Mouse (Mus musculus) erythroblast, embryonic 14.5 days (primary cell): ENCODE results near the gene Trim2. TPM values are rescaled to one million over a fixed set of nuclear protein-coding genes. Genes with fewer than 3 reads are reported as not detected.

Experiments used
- H3K27me3 ChIP-seq: 2 replicates; pipeline ENCODE4 v1.6.1; 2012; ENCODE audit warnings: inconsistent platforms; ENCODE audit not compliant: control insufficient read depth
- H3K36me3 ChIP-seq: 2 replicates; pipeline ENCODE4 v1.6.1; 2012; ENCODE audit warnings: mild to moderate bottlenecking, inconsistent platforms; ENCODE audit not compliant: control insufficient read depth
- H3K4me1 ChIP-seq: 2 replicates; pipeline ENCODE4 v1.6.1; 2012; ENCODE audit warnings: inconsistent platforms; ENCODE audit not compliant: control insufficient read depth
- H3K4me3 ChIP-seq: replicated peaks from 2 replicates; pipeline ENCODE3; 2012; ENCODE audit warnings: moderate library complexity, mild to moderate bottlenecking, inconsistent platforms
- H3K9me3 ChIP-seq: 2 replicates; pipeline ENCODE4 v1.6.1; 2012; ENCODE audit warnings: low read length, inconsistent platforms, mixed read lengths; ENCODE audit not compliant: control insufficient read depth
- GATA1 ChIP-seq: IDR thresholded peaks from 2 replicates; pipeline ENCODE4 v1.6.1; 2012; ENCODE audit warnings: low read length, inconsistent platforms, mixed read lengths
- TAL1 ChIP-seq: IDR thresholded peaks from 3 replicates; pipeline ENCODE4 v1.6.1; 2012; ENCODE audit warnings: low read length, inconsistent platforms, mixed read lengths
- polyA plus RNA-seq: library from polyadenylated mRNA; stranded (reverse); fragments of >175 nt; gene quantifications from 2 replicates; pipeline ENCODE4 v1.2.3, GENCODE M21; 2012

The Trim2 gene
- polyA plus RNA-seq, 1 experiment: 0.02 TPM

DNA sequence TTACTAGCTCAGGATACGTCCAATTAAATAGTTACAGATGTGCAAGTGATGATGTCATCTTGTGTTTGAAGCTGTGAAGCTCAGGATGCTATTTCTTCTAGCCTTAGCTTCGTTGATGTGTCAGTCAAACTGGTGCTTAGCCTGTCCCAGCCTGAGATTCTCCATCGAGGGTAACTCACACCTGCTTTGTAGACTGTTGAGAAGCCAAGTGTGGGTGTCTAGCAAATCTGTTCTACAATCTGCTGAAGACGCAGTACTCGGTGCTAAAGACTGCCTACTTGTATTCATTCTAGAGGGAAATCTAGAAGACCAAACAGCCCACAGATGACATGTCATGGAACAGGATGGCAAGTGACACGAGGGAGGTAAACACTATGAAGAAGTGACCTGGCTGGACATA, 101.0 kb downstream of the Trim2 start:
- H3K4me3 ChIP-seq: no peak overlapping the region
- no peaks in the 10 kb centered on the region; the same call in 1 of the 2 replicates for H3K36me3 ChIP-seq
- TF ChIP-seq TAL1 (no peak), GATA1 (no peak)
- H3K9me3 ChIP-seq: no peaks in the 10 kb centered on the region
- peaks cover 6% of the 10 kb centered on the region; the same call in 1 of the 2 replicates for H3K27me3 ChIP-seq
- no peaks in the 10 kb centered on the region for H3K4me1 ChIP-seq

DNA sequence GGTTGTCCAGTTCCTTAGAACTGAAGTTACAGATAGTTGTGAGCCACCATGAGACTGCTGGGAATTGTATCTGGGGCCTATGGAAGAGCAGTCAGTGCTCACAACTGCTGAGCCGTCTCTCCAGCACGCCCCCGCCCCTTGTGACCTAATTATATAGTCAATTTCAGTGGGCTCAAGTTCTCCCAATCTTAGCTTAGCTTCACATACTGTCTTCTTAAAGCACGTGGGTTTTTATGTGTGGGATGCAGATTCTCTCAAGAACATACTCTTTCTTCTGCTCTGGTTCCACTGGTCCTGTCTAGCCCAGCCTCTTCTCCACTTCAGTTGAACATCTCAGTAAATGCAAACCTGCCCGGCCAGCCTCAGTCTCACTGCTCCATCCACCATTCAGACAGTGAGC, 102.0 kb downstream of the Trim2 start:
- H3K27me3 ChIP-seq: peaks cover 4% of the 10 kb centered on the region; the same call in 1 of the 2 replicates
- TF ChIP-seq TAL1 (no peak), GATA1 (no peak)
- H3K4me1 ChIP-seq: no peaks in the 10 kb centered on the region
- H3K9me3 ChIP-seq: no peaks in the 10 kb centered on the region
- no peak overlapping the region for H3K4me3 ChIP-seq
- H3K36me3 ChIP-seq: no peaks in the 10 kb centered on the region; the same call in 1 of the 2 replicates

DNA sequence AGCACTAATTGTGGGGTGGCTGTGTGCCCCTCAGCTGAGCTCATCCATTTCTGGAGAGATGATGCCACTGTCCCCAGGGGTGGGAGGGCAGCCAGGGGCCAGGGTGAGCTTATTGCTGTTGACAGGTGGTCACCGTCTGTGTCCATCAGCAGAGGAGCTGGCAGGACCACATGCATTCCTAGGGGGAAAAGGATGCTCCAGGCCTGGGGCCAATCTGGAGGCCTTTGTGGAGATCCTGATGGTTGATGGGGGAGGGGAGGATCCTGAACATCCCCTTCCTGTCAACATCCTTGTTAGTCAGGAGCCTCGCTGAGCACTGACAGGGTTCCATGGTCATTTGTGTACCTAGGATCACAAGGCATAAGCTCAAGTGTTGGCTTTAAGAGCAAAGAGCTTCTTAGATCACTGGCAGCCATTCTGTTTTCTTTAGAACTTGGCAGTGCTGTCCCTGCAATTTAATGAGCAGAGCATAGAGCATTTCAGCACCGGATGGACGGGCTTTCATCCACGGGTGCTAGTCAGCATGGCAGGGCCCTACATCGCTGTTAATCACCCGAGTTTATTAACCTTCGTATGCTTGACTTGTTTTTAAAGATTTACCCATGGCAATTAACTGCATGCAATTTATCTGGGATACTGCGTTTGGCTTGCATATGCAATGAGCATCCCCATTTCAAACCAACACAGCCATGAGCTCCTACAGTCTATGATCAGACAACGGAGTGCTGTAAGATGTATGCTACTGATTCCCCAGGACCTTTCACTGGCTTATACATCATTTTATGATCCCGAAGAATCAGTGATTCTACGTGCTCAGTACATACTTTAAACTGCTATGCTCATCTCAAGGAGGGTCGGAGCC, 105.9 kb downstream of the Trim2 start:
- Histone ChIP-seq H3K9me3 (no peaks in the 10 kb centered on the region), H3K36me3 (no peaks in the 10 kb centered on the region; the same call in 1 of the 2 replicates)
- TF ChIP-seq TAL1 (no peak), GATA1 (no peak)

DNA sequence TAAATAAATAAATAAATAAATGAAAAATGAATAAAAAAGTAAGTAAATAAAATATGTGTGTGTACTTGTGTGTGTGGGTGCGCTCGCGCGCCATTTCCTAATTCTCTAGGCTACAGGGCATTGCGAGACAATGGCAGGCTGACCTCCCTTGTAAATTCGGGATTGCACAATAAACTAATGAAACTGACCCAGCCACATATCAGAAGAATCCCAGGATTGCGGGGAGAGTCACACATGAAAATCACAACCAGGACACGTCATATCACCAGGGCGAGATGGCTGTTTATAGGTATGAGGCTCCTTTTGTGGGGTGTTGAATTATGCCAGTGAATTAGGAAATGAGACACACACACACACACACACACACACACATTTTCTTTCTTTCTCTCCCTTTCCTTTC, 107.2 kb downstream of the Trim2 start:
- peaks cover 2% of the 10 kb centered on the region; the same call in 1 of the 2 replicates for H3K27me3 ChIP-seq
- no peaks in the 10 kb centered on the region; the same call in 1 of the 2 replicates for H3K36me3 ChIP-seq
- no peaks in the 10 kb centered on the region for H3K4me1 ChIP-seq
- TF ChIP-seq GATA1: no peak
- no peak for TF ChIP-seq TAL1
- no peaks in the 10 kb centered on the region for H3K9me3 ChIP-seq
- no peak overlapping the region for H3K4me3 ChIP-seq

More for the DNA sequence above, 105.9 kb downstream of the Trim2 start:
- Histone ChIP-seq H3K4me1 (no peaks in the 10 kb centered on the region), H3K4me3 (no peak overlapping the region), H3K27me3 (peaks cover 2% of the 10 kb centered on the region; the same call in 1 of the 2 replicates)

DNA sequence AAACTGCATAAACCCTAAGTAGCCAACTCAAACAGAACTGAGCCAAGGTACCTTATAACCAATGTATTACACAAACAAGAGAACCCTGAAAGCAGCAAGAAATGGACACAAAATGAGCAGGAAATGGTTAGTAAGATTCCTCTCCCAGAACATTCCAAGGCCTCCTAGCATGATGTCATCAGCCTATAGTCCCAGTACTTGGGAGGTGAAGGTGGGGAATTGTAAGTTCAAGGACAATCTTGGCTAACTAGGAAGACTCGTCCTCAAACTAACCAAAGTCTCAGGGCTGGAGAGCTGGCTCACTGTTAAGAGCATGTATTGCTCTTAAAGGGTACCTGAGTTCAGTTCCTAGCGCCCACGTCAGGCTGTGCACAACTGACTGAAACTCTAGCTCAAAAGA, 108.4 kb downstream of the Trim2 start:
- Histone ChIP-seq H3K4me3 (no peak overlapping the region), H3K27me3 (peaks cover 4% of the 10 kb centered on the region), H3K36me3 (no peaks in the 10 kb centered on the region; the same call in 1 of the 2 replicates), H3K9me3 (no peaks in the 10 kb centered on the region), H3K4me1 (no peaks in the 10 kb centered on the region)
- TF ChIP-seq TAL1 (no peak), GATA1 (no peak)

DNA sequence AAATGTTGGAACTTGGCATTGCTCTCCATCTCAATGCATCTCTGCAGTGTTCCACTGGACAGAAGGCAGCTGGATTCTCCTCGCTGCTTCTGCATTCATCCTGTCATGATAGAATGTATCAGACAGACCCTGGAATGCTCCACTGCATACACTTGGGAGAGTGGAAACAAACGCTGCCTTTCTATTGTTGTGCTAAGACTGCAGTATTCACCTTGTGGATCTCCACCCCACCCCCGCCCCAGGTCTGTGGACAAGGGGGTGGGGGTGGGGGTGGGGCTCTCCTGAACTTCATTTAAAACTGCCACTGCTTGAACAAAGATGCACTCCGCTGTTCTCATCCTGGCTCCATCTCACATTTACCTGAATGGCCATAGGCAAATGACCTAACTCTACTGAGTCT, 112.8 kb downstream of the Trim2 start:
- peaks cover 45% of the 10 kb centered on the region for H3K27me3 ChIP-seq
- no peak overlapping the region for H3K4me3 ChIP-seq
- H3K9me3 ChIP-seq: no peaks in the 10 kb centered on the region
- peaks cover 3% of the 10 kb centered on the region; the same call in 1 of the 2 replicates for H3K36me3 ChIP-seq
- no peak for TF ChIP-seq TAL1
- TF ChIP-seq GATA1: no peak
- H3K4me1 ChIP-seq: no peaks in the 10 kb centered on the region

DNA sequence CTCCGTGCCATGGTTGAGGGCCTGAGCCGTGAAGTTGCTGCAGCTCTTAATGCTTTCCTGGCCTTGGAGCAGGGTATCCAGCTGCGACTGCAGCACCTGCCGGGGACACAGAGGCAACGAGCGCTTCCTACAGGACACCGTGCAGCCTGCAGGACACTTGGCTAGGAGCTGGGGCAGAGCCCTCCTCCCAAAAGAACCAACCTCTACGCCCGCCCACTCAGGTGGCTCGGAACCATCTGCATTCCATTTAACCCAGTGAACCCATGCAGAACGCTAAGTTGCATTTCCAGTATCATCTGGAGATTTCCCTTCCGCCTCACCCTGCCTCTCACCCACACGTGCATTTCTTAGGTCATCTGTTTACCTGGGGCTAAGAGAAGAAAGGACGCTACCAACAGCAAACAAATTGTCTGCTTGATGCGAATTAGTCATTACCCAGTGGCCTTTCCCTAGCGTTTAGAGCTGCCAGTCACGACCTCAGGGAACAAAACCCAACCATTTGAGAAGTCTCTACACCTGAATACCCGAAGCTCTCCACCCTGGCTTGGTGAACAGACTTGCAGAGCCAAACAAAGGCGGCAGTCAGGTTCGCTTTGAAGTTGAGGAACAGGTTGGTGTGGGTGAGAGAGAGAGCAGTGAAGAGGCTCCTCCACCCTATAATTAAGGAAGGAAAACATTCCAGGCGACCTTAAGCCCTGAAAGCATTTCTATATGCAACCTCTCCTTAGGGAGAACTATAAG, 115.4 kb downstream of the Trim2 start:
- Histone ChIP-seq H3K4me1 (no peaks in the 10 kb centered on the region), H3K9me3 (no peaks in the 10 kb centered on the region), H3K27me3 (peaks cover 60% of the 10 kb centered on the region), H3K4me3 (no peak overlapping the region), H3K36me3 (peaks cover 3% of the 10 kb centered on the region; the same call in 1 of the 2 replicates)
- TF ChIP-seq GATA1: no peak
- TF ChIP-seq TAL1: no peak

DNA sequence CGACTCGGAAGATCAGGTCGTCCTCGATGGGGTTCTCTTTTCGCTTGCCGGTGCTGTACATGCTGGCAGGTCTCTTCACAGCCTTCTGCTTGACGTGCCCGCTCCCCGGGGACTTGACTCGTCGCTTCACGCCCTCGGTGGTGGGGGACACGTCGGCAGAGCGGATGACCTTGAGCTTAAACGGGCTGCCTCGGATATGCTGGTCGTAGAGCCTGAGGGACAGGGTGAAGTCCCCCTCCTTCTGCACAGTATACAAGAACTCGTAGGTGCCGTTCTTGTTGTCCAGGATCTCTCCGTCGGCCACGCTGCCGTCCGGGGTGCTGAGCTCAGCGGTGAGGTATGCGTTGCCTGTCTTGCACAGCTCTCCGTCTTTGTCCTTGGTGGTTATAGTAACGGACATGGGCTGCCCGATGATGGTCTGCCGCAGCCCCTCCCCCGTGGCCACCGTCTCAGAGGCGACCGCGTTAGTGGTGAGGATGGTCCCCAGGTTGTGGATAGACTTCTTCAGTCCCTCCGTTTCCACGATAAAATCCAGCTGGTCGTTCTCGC, 116.1 kb downstream of the Trim2 start:
- no peak for TF ChIP-seq GATA1
- TF ChIP-seq TAL1: no peak
- H3K9me3 ChIP-seq: no peaks in the 10 kb centered on the region
- no peaks in the 10 kb centered on the region for H3K4me1 ChIP-seq
- H3K4me3 ChIP-seq: no peak overlapping the region
- H3K36me3 ChIP-seq: peaks cover 3% of the 10 kb centered on the region; the same call in 1 of the 2 replicates
- peaks cover 60% of the 10 kb centered on the region for H3K27me3 ChIP-seq

DNA sequence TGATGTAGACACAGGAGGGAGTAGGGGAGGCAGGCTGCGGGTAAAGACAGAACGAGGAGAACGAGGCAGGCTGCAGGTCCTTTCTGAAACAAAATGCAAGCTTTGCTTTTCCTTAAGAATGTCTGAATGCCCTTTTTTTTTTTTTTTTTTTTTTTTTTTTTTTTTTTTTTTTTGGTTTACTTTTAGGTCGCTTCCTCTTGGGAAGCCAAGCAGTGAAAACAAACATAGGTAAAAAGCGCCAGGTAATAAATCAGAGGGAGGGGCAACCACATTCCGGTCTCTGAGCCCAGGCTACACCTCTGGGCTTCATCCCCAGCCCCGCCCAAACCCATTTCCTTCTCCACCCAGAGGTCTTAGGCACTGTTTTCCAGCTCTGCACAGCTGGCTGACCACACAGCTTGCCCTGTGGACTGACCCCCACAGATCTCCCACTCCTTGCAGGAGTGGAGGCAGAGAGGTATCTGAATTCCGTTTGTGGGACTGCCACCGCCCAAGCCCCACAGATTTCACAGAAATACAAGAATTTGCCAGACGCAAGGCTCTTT, 117.0 kb downstream of the Trim2 start:
- no peaks in the 10 kb centered on the region for H3K9me3 ChIP-seq
- H3K27me3 ChIP-seq: peaks cover 60% of the 10 kb centered on the region
- H3K4me1 ChIP-seq: no peaks in the 10 kb centered on the region
- TF ChIP-seq TAL1 (no peak), GATA1 (no peak)
- peaks cover 3% of the 10 kb centered on the region; the same call in 1 of the 2 replicates for H3K36me3 ChIP-seq
- H3K4me3 ChIP-seq: no peak overlapping the region
